Mouse (Mus musculus) intestine, embryonic 14.5 days (tissue): ENCODE measurements around the gene Clcf1. TPM values are rescaled to one million over a fixed set of nuclear protein-coding genes. Genes with fewer than 3 reads are reported as not detected.
A peak's percentile ranks its signal among the peaks of the same experiment; 100 is the strongest.

ENCODE experiments used
- ATAC-seq: fragments of 200-750 bp; cut with Nextera tagmentation; replicated peaks from 2 replicates; pipeline ENCODE4 v1.8.0; 2017; ENCODE audit warnings: low read depth, moderate number of reproducible peaks, moderate TSS enrichment, moderate library complexity; ENCODE audit not compliant: low FRiP score, low TSS enrichment
- DNase-seq: peaks from one replicate; pipeline ENCODE4 v3.0.0-alpha.2; 2018; ENCODE audit warnings: low spot score
- H3K27ac ChIP-seq: fragments of 300-500 bp; sonication (generic); 2 replicates; pipeline ENCODE4 v1.5.1; 2014; ENCODE audit warnings: low read depth, mild to moderate bottlenecking, control low read depth
- H3K27me3 ChIP-seq: fragments of 300-500 bp; sonication (generic); replicated peaks from 2 replicates; pipeline ENCODE4 v1.6.1; 2014; ENCODE audit warnings: low read length, control low read depth; ENCODE audit not compliant: control insufficient read depth, insufficient read depth
- H3K36me3 ChIP-seq: fragments of 300-500 bp; sonication (generic); 2 replicates; pipeline ENCODE4 v1.6.1; 2014; ENCODE audit warnings: low read length, control low read depth; ENCODE audit not compliant: control insufficient read depth, insufficient read depth
- H3K4me1 ChIP-seq: fragments of 300-500 bp; sonication (generic); replicated peaks from 2 replicates; pipeline ENCODE4 v1.6.1; 2014; ENCODE audit warnings: low read length, control low read depth, mixed read lengths; ENCODE audit not compliant: control insufficient read depth, insufficient read depth
- H3K4me2 ChIP-seq: fragments of 300-500 bp; sonication (generic); 2 replicates; pipeline ENCODE4 v1.6.1; 2014; ENCODE audit warnings: low read length
- H3K4me3 ChIP-seq: fragments of 300-500 bp; sonication (generic); 2 replicates; pipeline ENCODE4 v1.5.1; 2014; ENCODE audit warnings: low read depth, low read length, control low read depth, mixed read lengths
- H3K9ac ChIP-seq: fragments of 300-500 bp; sonication (generic); 2 replicates; pipeline ENCODE4 v1.6.1; 2014; ENCODE audit warnings: mild to moderate bottlenecking, low read length
- H3K9me3 ChIP-seq: fragments of 300-500 bp; sonication (generic); 2 replicates; pipeline ENCODE4 v1.6.1; 2016; ENCODE audit warnings: low read length, control low read depth; ENCODE audit not compliant: control insufficient read depth
- WGBS: fragments of 180-500 bp; shearing (Covaris S2); extraction: QIAGEN DNeasy Blood & Tissue Kit; methylation state at CpG from one replicate; pipeline ENCODE4 v1.1.7; 2014; 5-methylcytosine and 5-hydroxymethylcytosine counted together
- polyA plus RNA-seq: library from polyadenylated mRNA; unstranded; fragments of >200 nt; fragmentation: Nextera tagmentation; extraction: Ambion mirVana; gene quantifications from 2 replicates; pipeline ENCODE4 v1.2.1, GENCODE M21; 2014

The Clcf1 gene
- polyA plus RNA-seq, 1 experiment from 2014 or later = 6.9 TPM

- no peak overlapping the region for H3K4me2 ChIP-seq
- WGBS = 18% methylated on average over 5 of the region's 5 CpGs
- H3K36me3 ChIP-seq = peaks cover 66% of the 10 kb centered on the region
Measured at GRCm38 (mm10) chr19:4196548-4196947, 17.5 kb upstream of the Clcf1 start.

GRCm38 (mm10) chr19:4197180-4197579 is 16.9 kb upstream of the Clcf1 start:
- WGBS = 74% methylated on average over 3 of the region's 3 CpGs
- DNase-seq (no peak), ATAC-seq (no peak)
- Histone ChIP-seq H3K36me3 (peaks cover 66% of the 10 kb centered on the region), H3K27ac (no peak overlapping the region), H3K27me3 (no peaks in the 10 kb centered on the region), H3K4me1 (peaks cover 32% of the 10 kb centered on the region), H3K9ac (no peak overlapping the region), H3K9me3 (no peaks in the 10 kb centered on the region), H3K4me3 (no peak overlapping the region), H3K4me2 (no peak overlapping the region)

More at GRCm38 (mm10) chr19:4196548-4196947, 17.5 kb upstream of the Clcf1 start:
- Histone ChIP-seq H3K27me3 (no peaks in the 10 kb centered on the region), H3K9ac (no peak overlapping the region), H3K9me3 (no peaks in the 10 kb centered on the region), H3K27ac (no peak overlapping the region), H3K4me3 (no peak overlapping the region), H3K4me1 (peaks cover 29% of the 10 kb centered on the region)
- DNase-seq (no peak), ATAC-seq (no peak)

- Histone ChIP-seq H3K27me3 (no peaks in the 10 kb centered on the region), H3K4me3 (peak within 1 kb of the TSS; percentile 67), H3K36me3 (peaks cover 31% of the 10 kb centered on the region), H3K9ac (peak within 1 kb of the TSS; percentile 62), H3K9me3 (no peaks in the 10 kb centered on the region), H3K4me1 (peaks cover 21% of the 10 kb centered on the region), H3K4me2 (peak within 1 kb of the TSS; percentile 99), H3K27ac (peak within 1 kb of the TSS; percentile 39; the same call in 1 of the 2 replicates)
- DNase-seq (peak; percentile 94), ATAC-seq (peak; percentile 87)
- under 1% methylated on average over 34 of the region's 34 CpGs for WGBS
Measured at GRCm38 (mm10) chr19:4201291-4201909, 12.6 kb upstream of the Clcf1 start, which contains the start of gene Rad9a. TSS of gene Rad9a (minus strand) at chr19:4201662.

GRCm38 (mm10) chr19:4202149-4202548 is 11.9 kb upstream of the Clcf1 start:
- Histone ChIP-seq H3K9ac (peak overlapping the region; percentile 62), H3K27ac (no peak overlapping the region)

GRCm38 (mm10) chr19:4203148-4203547 is 10.9 kb upstream of the Clcf1 start:
- Histone ChIP-seq H3K9me3 (no peaks in the 10 kb centered on the region), H3K27ac (no peak overlapping the region), H3K4me1 (peaks cover 16% of the 10 kb centered on the region), H3K4me2 (no peak overlapping the region), H3K27me3 (no peaks in the 10 kb centered on the region), H3K36me3 (peaks cover 19% of the 10 kb centered on the region), H3K9ac (no peak overlapping the region), H3K4me3 (no peak overlapping the region)
- WGBS = 63% methylated on average over 3 of the region's 3 CpGs
- ATAC-seq = no peak
- no peak for DNase-seq

More at GRCm38 (mm10) chr19:4202149-4202548, 11.9 kb upstream of the Clcf1 start:
- Histone ChIP-seq H3K4me3 (peak overlapping the region; percentile 67), H3K4me1 (peaks cover 16% of the 10 kb centered on the region), H3K27me3 (no peaks in the 10 kb centered on the region), H3K9me3 (no peaks in the 10 kb centered on the region), H3K36me3 (peaks cover 24% of the 10 kb centered on the region), H3K4me2 (peak overlapping the region; percentile 99)
- ATAC-seq (no peak), DNase-seq (no peak)
- 20% methylated on average over 7 of the region's 7 CpGs for WGBS

GRCm38 (mm10) chr19:4203604-4204326 is 10.3 kb upstream of the Clcf1 start:
- no peak overlapping the region for H3K27ac ChIP-seq
- ATAC-seq (no peak), DNase-seq (no peak)
- no peak overlapping the region for H3K4me3 ChIP-seq
- H3K4me2 ChIP-seq = no peak overlapping the region
- peaks cover 19% of the 10 kb centered on the region for H3K4me1 ChIP-seq
- peaks cover 16% of the 10 kb centered on the region for H3K36me3 ChIP-seq
- no peaks in the 10 kb centered on the region for H3K27me3 ChIP-seq
- H3K9me3 ChIP-seq = no peaks in the 10 kb centered on the region
- 75% methylated on average over 13 of the region's 13 CpGs for WGBS
- no peak overlapping the region for H3K9ac ChIP-seq

GRCm38 (mm10) chr19:4204889-4205288 is 9.1 kb upstream of the Clcf1 start:
- ATAC-seq (no peak), DNase-seq (no peak)
- no peak overlapping the region for H3K4me3 ChIP-seq
- no peaks in the 10 kb centered on the region for H3K9me3 ChIP-seq
- peaks cover 5% of the 10 kb centered on the region; the same call in 1 of the 2 replicates for H3K36me3 ChIP-seq
- no peak overlapping the region for H3K4me2 ChIP-seq
- no peaks in the 10 kb centered on the region for H3K27me3 ChIP-seq
- no peak overlapping the region for H3K9ac ChIP-seq
- H3K4me1 ChIP-seq = peaks cover 19% of the 10 kb centered on the region
- 53% methylated on average over 4 of the region's 4 CpGs for WGBS
- H3K27ac ChIP-seq = no peak overlapping the region

GRCm38 (mm10) chr19:4206971-4207370 is 7.1 kb upstream of the Clcf1 start:
- H3K36me3 ChIP-seq = no peaks in the 10 kb centered on the region
- H3K4me1 ChIP-seq = peaks cover 8% of the 10 kb centered on the region
- no peak overlapping the region for H3K4me3 ChIP-seq
- no peak overlapping the region for H3K27ac ChIP-seq
- H3K27me3 ChIP-seq = no peaks in the 10 kb centered on the region
- DNase-seq = peak; percentile 85
- no peak overlapping the region for H3K4me2 ChIP-seq
- no peak overlapping the region for H3K9ac ChIP-seq
- H3K9me3 ChIP-seq = no peaks in the 10 kb centered on the region
- WGBS = 0% methylated on average over 2 of the region's 2 CpGs
- peak; percentile 67; the same call in 1 of the 2 replicates for ATAC-seq
